Mouse (Mus musculus) lung, adult 18-20 months (tissue): ENCODE measurements around the gene Sap30bp.

Experiments used
- DNase-seq, 2 experiments: peaks; one replicate each; pipeline ENCODE4 v3.0.0; 2022; ENCODE audit warnings: mixed read lengths in 2 of 2

Sap30bp gene

DNA sequence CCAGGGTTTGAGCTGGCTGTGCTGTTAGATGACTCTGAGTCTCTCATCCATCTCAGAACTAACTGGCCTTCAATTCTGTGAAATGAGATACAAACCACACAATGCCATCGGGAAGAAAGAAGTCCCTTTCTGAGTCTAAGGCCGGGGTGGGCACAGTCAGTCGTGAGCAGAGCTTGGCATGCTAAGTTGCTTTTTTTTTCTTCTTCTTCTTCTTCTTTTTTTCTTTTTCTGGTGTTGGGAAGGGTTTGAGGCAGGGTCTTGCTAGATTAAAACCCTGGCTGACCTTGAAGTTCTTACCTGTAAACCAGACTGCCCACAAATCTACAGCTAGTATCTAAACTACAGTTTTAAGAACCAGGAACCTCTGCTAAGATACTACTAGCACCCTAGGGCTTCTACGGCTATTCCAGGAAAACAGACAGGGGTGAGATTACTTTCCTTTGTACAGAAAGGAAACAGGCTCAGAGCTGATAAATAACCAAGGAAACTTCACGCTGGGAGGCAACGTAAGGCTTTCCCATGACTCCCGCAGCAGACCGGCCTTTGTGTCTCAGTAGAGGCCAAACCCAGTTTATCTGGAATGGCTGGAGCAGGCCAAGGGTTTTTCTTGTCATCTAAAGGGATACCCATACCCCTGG is 71.2 kb downstream of the Sap30bp start:
- DNase-seq, result no peak

DNA sequence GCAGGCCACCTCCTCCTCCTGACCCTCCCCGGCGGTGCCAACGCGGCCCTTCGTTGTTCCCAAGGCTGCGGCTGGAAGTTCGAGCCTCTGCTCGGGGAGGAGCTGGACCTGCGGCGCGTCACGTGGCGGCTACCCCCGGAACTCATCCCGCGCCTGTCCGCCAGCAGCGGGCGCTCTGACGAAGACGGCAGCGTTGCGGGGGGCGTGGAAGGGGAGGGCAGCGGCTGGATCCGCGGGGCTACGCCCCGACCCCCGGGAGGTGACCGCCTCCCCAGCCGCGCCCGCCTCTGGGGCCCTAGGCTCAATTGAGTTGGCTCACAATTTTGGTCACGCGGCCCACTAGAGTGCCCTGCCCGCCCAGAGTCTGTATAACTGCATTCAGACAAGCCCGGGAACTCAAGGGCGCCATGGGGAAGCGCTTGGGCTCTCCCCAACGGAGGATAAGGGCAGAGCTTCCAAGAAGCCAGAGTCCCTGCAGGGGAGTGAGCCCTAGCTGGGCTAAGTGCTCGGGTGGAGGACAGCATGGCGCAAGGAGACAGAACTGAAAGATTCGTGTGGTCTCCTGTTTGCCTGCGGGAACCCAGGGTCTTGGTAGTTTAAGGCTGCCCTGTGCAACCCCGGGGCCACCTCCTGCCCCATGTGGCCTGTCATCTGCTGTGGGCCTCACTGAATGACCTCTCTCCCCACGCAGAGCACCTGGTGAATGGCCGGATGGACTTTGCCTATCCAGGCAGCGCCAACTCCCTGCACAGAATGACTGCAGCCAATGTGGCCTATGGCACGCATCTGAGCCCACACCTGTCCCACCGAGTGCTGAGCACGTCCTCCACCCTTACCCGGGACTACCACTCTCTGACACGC is 72.0 kb downstream of the Sap30bp start:
- DNase-seq, result peak; percentile 84 to 88

DNA sequence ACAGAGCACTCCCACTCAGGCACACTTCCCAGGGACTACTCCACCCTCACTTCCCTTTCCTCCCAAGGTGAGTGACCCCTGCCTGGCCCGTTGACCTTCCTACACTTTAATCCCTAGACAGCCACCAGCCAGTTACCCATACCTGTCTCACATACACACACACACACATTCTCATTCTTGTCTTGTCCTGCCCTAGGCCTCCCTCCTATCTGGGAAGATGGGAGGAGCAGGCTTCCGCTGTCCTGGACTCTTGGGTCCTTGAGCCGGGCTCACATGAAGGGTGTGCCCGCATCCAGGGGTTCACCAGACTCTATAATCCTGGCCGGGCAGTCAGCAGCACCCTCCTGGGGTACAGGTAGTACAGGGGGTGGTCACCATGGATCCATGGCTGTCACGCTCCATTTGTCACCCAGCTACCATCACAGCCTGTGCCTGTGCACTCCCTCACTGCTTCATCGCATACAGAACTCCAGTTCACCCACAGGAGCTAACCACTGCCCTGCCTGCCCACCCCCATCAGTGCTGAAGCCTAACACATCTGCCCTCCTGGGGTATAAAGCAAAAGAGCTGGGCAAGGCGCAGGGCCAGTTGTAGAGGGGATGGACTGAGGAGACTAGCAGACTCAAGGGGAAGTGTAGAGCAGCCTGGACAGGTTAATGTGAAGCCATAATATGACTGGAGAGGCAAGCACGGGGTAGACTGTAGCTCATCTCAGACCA is 72.8 kb downstream of the Sap30bp start:
- no peak for DNase-seq

DNA sequence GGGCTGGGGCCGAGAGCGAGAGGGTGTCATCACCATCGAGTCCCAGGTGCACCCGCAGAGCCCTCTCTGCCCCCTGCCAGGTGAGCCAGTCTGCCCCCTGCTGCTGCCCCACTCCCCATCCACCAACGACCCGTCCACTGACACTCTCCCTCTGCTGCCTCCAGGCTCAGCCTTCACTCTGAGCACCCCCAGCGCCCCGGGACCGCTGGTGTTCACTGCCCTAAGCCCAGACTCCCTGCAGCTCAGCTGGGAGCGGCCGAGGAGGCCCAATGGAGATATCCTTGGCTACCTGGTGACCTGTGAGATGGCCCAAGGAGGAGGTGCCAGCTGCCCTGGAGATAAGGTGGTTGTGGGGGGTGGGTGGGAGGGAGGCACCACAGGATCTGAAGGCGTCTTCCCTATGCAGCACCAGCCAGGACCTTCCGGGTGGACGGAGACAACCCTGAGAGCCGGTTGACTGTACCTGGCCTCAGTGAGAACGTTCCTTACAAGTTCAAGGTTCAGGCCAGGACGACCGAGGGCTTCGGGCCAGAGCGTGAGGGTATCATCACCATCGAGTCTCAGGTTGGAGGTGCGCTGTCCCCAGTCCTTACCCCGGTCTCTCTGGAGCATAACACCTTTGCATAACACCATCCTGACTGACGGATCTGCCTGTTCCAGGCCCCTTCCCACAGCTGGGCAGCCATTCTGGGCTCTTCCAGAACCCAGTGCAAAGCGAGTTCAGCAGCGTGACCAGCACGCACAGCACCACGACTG is 74.2 kb downstream of the Sap30bp start:
- DNase-seq, result no peak

DNA sequence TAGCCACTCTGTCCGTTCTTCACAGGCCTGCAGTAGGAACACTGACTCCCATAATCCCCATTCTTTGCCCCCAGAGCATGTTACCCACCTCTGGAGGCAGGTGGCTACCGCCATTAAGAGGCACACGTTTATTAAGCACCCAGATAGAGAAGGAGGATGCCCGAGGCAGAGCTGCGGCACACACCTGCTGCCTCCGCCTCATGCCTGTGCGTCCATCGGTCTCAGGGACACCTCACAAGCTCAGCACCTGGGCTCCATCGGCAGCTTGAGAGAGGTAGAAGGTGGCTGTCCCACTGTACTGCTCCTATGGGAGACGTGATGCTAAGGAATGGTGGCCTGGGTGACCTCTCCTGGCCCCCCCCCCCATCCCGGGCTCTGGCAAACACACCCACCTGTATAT is 75.3 kb downstream of the Sap30bp start:
- DNase-seq, result no peak

DNA sequence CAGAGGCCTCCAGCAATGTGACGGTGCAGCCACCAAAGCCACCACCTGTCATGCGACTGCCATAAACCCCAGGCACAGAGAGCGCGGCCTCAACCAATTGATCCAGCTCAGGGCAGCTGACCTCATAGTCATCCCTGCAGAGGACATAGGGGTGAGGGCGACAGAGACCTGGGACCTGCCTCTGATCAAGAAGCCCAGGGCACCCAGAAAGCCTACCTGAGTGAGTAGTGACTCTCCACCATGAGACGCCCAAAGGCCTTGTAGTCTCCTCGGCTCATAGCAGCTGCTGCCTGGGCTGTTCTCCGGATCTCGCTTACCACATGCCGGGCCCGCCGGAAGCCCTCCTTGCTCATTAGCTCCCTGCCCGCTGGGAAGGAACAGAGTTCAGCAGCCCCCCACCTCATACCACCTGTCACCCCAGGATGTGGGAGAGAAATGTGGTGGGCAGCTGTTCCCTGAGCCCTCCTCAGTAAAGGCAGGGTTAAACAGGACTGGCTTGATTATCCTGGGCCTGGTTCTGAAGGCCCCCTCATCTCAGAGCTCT is 75.8 kb downstream of the Sap30bp start:
- no peak for DNase-seq

DNA sequence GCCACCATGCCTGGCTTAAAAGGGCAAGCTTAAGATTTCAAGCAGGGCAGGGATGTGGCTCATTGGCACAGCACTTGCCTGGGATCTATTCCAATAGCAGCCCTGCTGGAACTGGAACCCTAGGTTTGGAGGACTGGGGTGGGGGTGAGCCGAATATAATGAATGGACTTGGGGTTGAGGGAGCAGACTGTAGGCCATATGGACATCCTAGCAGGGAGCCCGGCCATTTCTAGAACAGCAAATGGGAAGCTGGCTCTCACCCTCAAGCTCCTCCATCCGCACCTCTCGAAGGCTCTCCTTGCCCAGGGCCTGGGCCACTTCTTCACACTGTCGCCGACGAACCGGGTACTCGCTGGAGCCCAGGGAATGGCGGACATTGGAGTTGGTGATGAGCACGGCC is 76.6 kb downstream of the Sap30bp start:
- DNase-seq, result no peak

DNA sequence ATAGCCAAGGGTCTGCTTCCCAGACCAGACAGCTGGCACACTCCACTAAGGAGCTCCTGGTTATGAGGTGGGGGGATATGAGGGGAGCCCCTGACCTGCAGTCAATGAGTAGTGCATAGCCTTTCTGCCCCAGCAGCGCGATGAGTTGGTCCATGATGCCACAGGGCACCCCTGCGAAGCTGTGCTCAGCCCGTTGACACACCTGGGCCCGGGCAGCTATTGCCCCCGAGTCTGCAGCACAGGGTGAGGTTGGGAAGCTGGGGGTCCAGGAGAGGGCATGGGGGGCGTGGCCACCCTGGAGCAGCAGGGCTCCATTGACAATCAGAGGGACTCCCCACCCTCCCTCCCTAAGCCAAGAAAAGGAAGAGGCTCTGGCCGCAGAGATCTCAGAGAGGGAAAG is 77.1 kb downstream of the Sap30bp start:
- no peak for DNase-seq

DNA sequence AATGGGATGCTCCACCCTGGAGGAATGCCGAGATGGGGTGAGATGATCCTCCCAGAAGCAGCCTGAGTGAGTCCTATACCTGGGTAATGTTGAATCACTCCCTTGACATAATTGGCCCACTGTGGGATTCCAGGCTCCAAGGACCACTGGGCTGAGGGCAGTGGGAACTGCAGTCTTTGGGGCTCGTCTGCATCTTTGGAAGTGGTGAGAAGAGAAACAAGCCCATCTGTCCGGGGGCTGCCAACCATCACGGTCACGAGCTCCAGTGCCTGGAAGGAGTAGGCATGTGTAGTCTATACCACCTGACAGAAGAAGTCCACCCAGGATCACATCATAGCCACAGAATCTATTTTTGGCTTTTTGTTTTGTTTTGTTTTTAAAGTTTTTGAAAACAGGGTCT is 77.9 kb downstream of the Sap30bp start:
- no peak for DNase-seq

DNA sequence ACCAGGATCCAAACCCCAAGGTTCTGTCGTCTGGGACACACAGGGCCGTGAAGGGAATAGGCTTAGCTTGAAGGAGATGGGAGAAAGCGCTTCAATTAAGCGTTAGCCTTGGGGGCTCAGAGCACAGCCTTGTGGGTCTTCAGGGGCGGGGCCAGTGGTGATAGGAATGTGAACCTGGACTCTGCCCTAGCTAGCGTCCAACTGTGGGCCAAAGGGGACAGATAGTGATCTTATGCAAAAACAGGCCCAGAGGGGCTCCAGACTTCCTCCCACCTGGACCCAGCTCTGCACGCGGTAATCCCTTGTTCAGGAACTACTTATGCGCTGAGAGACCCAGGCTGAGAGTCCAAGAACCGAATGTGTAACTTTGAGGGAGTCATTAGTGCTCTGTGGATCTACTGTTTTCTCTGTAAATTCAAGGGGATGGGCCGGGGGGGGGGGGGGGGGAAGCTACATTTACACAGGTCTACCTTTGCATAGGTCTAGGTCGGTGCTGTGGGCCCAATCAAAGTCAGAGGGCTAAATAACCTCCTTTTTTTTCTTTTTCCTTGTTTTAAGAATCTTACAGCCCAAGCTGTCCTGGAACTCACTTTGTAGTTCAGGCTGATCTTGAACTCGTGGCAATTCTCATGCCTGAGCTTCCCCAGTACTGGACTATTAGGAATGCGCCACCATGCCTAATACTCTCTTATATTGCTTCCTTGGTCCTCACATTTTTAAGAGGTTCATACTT is 78.6 kb downstream of the Sap30bp start:
- no peak for DNase-seq

DNA sequence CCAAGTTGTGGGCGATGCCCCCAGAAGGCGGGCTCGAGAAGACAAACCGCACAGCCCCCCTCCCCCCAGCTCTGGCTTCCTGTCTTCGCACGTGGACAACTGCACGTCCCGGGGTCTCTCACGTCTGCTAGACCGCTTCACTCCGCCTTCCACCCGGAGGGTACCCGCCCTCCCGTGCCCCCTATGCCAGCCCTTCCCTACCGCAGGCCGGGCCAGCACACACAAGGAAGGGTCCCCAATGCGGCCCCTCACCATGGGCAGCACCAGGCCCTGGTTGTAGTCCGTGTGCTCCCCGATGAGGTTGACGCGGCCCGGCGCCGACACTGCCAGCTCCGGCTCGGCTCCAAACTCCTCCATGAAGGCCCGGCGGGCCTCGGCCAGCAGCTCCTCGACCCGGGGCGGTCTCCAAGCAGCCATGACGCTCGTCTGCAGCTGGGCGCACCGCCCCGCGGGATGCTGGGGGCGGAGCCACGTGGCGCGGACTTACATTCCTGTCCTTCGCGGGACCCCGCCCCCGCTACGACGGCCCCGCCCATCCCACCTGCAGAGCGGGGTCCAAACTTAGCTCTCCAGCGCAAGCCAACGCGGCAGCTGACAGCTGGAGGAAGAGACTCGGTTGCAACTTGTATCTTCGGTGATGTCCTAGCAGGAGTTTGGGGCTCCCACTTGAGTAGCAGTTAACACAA is 79.3 kb downstream of the Sap30bp start, which contains the start of gene Galk1:
Gene Galk1 (minus strand): TSS at position 458 of the 686 bp plus-strand sequence.
- peak; percentile 91 to 95 for DNase-seq

DNA sequence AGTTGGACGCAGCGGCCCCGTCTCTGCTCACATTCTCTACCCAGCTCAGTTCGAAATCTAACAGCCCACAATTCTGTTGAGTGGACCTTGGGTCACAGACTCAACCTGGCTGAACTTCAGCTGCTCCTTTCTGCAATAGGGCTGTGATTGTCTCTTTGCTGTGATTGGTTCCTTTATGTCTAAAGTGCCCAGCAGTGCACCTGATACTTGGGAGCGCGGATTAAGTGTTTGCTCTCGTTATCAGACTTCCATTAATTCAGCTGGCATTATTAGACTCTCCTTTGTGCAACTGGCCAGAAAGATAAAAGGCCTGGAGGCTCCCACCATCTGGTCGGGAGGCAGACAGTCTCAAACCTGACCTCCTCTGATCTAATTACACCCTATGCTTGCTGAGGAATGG is 81.7 kb downstream of the Sap30bp start:
- peak; percentile 54 to 71 for DNase-seq
